Mouse (Mus musculus): ENCODE data around the gene Gna15. TPM values are rescaled to one million over a fixed set of nuclear protein-coding genes. Genes with fewer than 3 reads are reported as not detected.
A peak's percentile ranks its signal among the peaks of the same experiment; 100 is the strongest.

Gna15 gene
- total RNA-seq (2014; rRNA removed; ENCODE audit: low replicate concordance) (0.35 TPM in 1 of 2 replicates, not detected in the other), polyA plus RNA-seq (2015; fragmentation: Nextera tagmentation; extraction: Ambion mirVana) (0.59 and 0.63 TPM in 2 replicates)

DNA sequence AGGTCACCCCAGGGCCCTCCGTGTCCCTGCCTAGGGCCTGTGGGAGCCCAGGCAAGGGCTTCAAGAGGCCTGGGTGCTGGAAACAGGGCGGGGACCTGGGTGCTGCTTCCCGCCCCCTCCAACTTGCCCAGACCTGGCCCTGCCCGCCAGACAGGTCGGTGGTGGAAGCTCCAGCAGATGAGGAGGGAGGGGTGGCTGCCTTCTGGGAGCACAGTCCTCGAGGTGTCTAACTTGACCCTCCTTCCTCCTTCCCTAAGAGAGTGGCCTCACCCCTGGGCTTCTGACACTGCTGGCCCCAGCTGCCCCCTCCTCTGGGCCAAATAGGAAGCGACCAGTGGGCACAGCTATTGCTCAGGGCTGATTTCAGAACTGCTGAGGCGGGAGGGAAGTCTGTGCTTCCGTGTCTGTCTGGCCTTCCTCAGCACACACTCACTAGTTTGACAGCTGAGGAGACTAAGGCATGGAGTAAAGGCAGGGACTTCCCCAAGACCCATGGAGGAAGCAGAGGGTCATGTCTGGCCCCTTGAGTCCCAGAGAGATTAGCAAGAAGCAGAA, at the start of gene Gna15:
Gene Gna15 (minus strand): TSS at position 175 of the 555 bp plus-strand sequence.
- WGBS = 12% methylated on average over 9 of the region's 9 CpGs
- Histone ChIP-seq H3K9me3 (replicated peaks; ENCODE audit: control insufficient read depth, low read length) (no peaks in the 10 kb centered on the region), H3K27me3 (ENCODE audit: control insufficient read depth, insufficient read depth, low read length) (no peaks in the 10 kb centered on the region; the same call in 1 of the 2 replicates), H3K4me2 (ENCODE audit: low read depth, low read length) (peak within 1 kb of the TSS; percentile 7; the same call in 1 of the 2 replicates), H3K27ac (ENCODE audit: low read depth) (no peak within 1 kb of the TSS), H3K9ac (replicated peaks; ENCODE audit: low read depth, low read length) (0 out of 2 replicates have a peak within 1 kb of the TSS, but pooled peaks have one; percentile 29), H3K4me1 (ENCODE audit: control insufficient read depth, insufficient read depth) (no peaks in the 10 kb centered on the region; the same call in 1 of the 2 replicates), H3K4me3 (ENCODE audit: low read depth, low read length) (peak within 1 kb of the TSS; percentile 14; the same call in 1 of the 2 replicates), H3K36me3 (replicated peaks; ENCODE audit: control insufficient read depth, insufficient read depth, low read length) (peaks cover 5% of the 10 kb centered on the region)
- ATAC-seq (ENCODE audit: insufficient read depth, low read depth) = peak; percentile 25; the same call in 1 of the 2 replicates
- TF ChIP-seq CTCF (IDR thresholded peaks at IDR 0.05; ENCODE audit: low read depth) (no peak), EP300 (IDR thresholded peaks at IDR 0.05; ENCODE audit: low read depth) (no peak)
- DNase-seq (ENCODE audit: low spot score) = peak; percentile 17

DNA sequence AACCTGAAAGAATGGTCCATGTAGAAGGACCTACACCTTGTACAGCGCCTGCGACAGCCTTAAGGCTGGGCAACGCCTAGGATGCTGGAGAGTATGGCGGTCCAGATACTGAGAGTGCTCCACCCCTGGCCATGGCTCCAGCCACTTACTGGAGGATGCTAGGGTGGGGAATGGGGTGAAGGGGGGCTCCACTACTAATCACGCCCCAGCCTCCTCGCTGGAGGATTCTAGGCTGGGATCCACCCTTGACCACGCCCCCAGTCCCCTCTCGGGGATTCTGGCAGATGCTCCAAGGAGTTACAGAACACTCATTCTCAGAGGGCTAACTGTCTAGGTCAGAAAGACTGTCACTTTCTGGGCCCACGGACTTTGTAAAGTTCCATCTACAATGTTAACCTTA, 49.0 kb upstream of the Gna15 start:
- Histone ChIP-seq H3K4me1 (ENCODE audit: control insufficient read depth, insufficient read depth) (peaks cover 30% of the 10 kb centered on the region), H3K36me3 (replicated peaks; ENCODE audit: control insufficient read depth, insufficient read depth, low read length) (no peaks in the 10 kb centered on the region)
- no peak for TF ChIP-seq EP300 (IDR thresholded peaks at IDR 0.05; ENCODE audit: low read depth)
- no peak for TF ChIP-seq CTCF (IDR thresholded peaks at IDR 0.05; ENCODE audit: low read depth)

DNA sequence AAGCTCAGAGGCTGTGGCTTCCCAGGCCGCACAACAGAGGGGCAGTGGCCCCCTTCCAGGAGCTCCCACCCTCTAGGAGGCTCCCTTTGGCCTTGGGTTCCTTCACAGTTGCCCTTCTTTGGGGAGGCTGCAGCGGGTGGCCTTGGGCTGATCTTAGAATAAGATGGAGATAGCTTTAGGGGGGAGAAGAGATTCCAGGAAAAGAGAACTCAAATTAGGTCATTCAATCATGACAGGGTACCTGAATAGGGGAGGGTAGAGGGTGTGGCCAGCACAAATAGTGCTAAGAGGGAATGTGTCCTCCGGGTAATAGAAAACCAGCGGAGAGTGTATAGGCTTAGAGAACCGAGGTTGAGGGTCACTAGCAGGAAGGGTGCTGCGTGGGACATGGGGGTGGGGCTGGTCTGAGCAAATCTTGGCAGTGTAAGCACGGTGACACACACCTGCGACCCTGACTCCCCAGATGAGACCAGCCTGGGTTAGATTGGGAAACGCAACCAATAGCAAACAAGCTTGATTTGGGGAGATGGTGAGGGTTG, 48.2 kb upstream of the Gna15 start:
- no peak for DNase-seq (ENCODE audit: low spot score)
- Histone ChIP-seq H3K9ac (replicated peaks; ENCODE audit: low read depth, low read length) (peak overlapping the region; percentile 40), H3K4me2 (ENCODE audit: low read depth, low read length) (peak overlapping the region; percentile 97), H3K4me1 (ENCODE audit: control insufficient read depth, insufficient read depth) (peaks cover 30% of the 10 kb centered on the region), H3K9me3 (replicated peaks; ENCODE audit: control insufficient read depth, low read length) (no peaks in the 10 kb centered on the region), H3K27me3 (ENCODE audit: control insufficient read depth, insufficient read depth, low read length) (no peaks in the 10 kb centered on the region), H3K36me3 (replicated peaks; ENCODE audit: control insufficient read depth, insufficient read depth, low read length) (no peaks in the 10 kb centered on the region), H3K4me3 (ENCODE audit: low read depth, low read length) (peak overlapping the region; percentile 58), H3K27ac (ENCODE audit: low read depth) (no peak overlapping the region)
- no peak for ATAC-seq (ENCODE audit: insufficient read depth, low read depth)
- WGBS = 24% methylated on average over 9 of the region's 9 CpGs
- TF ChIP-seq CTCF (IDR thresholded peaks at IDR 0.05; ENCODE audit: low read depth) (no peak), EP300 (IDR thresholded peaks at IDR 0.05; ENCODE audit: low read depth) (no peak)

More for the DNA sequence above, 49.0 kb upstream of the Gna15 start:
- no peak overlapping the region for H3K4me2 ChIP-seq (ENCODE audit: low read depth, low read length)
- H3K27ac ChIP-seq (ENCODE audit: low read depth) = no peak overlapping the region
- no peaks in the 10 kb centered on the region for H3K9me3 ChIP-seq (replicated peaks; ENCODE audit: control insufficient read depth, low read length)
- H3K9ac ChIP-seq (replicated peaks; ENCODE audit: low read depth, low read length) = no peak overlapping the region
- DNase-seq (ENCODE audit: low spot score) (no peak), ATAC-seq (ENCODE audit: insufficient read depth, low read depth) (no peak)
- 38% methylated on average over 9 of the region's 9 CpGs for WGBS
- H3K4me3 ChIP-seq (ENCODE audit: low read depth, low read length) = no peak overlapping the region
- H3K27me3 ChIP-seq (ENCODE audit: control insufficient read depth, insufficient read depth, low read length) = no peaks in the 10 kb centered on the region

DNA sequence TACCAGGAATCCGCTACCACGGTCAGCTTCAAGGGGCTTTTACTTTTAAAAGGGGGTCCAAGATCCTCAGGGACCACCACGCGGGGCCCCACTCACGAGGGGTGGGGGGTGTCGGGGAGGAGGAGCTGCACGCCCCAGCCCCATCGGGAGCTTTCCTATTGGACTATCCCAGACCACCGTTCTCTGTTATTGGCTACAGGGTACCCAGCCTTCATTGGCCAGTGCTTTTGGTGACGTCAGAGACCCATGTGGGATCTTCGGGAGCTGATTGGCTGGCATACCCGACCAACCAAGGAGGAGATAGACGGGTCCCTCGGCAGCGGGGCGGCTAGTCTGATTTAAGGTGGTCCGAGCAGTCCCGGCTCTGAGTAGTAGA, 47.5 kb upstream of the Gna15 start:
- peak; percentile 100 for DNase-seq (ENCODE audit: low spot score)
- ATAC-seq (ENCODE audit: insufficient read depth, low read depth) = peak; percentile 91
- Histone ChIP-seq H3K9ac (replicated peaks; ENCODE audit: low read depth, low read length) (peak overlapping the region; percentile 56; the same call in 1 of the 2 replicates), H3K9me3 (replicated peaks; ENCODE audit: control insufficient read depth, low read length) (no peaks in the 10 kb centered on the region), H3K36me3 (replicated peaks; ENCODE audit: control insufficient read depth, insufficient read depth, low read length) (peaks cover 6% of the 10 kb centered on the region), H3K27ac (ENCODE audit: low read depth) (peak overlapping the region; percentile 88), H3K4me3 (ENCODE audit: low read depth, low read length) (peak overlapping the region; percentile 58), H3K4me1 (ENCODE audit: control insufficient read depth, insufficient read depth) (peaks cover 30% of the 10 kb centered on the region), H3K4me2 (ENCODE audit: low read depth, low read length) (peak overlapping the region; percentile 97), H3K27me3 (ENCODE audit: control insufficient read depth, insufficient read depth, low read length) (no peaks in the 10 kb centered on the region)
- TF ChIP-seq EP300 (IDR thresholded peaks at IDR 0.05; ENCODE audit: low read depth) (0 out of 2 replicates have a peak, but pooled peaks have one; percentile 14), CTCF (IDR thresholded peaks at IDR 0.05; ENCODE audit: low read depth) (no peak)
- WGBS = 3% methylated on average over 18 of the region's 18 CpGs

DNA sequence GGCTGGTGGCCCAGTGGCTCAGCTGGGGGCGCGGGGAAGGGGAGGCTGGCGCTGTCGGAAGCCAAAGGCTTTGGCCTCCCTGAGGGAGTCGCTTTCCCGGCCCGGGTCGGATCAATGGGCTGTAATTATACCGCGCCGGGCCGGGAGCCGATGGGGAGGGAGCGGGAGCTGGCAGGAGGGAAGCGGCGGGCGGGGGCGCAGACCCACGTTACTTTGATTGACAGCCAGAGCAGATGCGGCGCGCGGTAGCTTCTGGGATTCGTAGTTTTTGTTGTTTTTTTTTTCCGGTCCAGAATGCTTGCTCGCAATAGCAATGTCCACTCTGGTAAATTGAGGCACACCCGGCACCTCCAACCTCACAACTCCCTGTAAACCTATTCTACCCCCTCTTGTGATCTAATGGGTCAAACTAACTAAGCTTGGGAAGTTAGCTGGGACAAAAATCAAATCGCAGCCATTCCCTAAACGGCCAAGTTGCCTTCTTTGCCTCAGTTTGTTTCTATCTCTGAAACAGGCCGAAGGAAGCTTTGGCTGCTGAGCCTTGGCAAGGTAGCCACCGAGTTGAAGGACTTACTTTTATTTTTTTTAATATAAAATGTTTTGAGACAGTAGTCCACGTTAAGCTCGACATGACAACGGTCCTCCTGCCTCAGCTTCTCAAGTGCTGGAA, 46.9 kb upstream of the Gna15 start:
- DNase-seq (ENCODE audit: low spot score) = peak; percentile 93
- Histone ChIP-seq H3K27me3 (ENCODE audit: control insufficient read depth, insufficient read depth, low read length) (no peaks in the 10 kb centered on the region), H3K9ac (replicated peaks; ENCODE audit: low read depth, low read length) (peak overlapping the region; percentile 56; the same call in 1 of the 2 replicates), H3K4me1 (ENCODE audit: control insufficient read depth, insufficient read depth) (peaks cover 30% of the 10 kb centered on the region), H3K4me2 (ENCODE audit: low read depth, low read length) (peak overlapping the region; percentile 97), H3K36me3 (replicated peaks; ENCODE audit: control insufficient read depth, insufficient read depth, low read length) (peaks cover 11% of the 10 kb centered on the region), H3K27ac (ENCODE audit: low read depth) (peak overlapping the region; percentile 88), H3K9me3 (replicated peaks; ENCODE audit: control insufficient read depth, low read length) (no peaks in the 10 kb centered on the region), H3K4me3 (ENCODE audit: low read depth, low read length) (peak overlapping the region; percentile 58)
- under 1% methylated on average over 28 of the region's 34 CpGs for WGBS
- ATAC-seq (ENCODE audit: insufficient read depth, low read depth) = peak; percentile 63
- TF ChIP-seq CTCF (IDR thresholded peaks at IDR 0.05; ENCODE audit: low read depth) (no peak), EP300 (IDR thresholded peaks at IDR 0.05; ENCODE audit: low read depth) (peak; percentile 62; the same call in 1 of the 2 replicates)
